Mouse (Mus musculus): Measurements from ENCODE around the gene 1700010B08Rik.

Gene 1700010B08Rik

DNA sequence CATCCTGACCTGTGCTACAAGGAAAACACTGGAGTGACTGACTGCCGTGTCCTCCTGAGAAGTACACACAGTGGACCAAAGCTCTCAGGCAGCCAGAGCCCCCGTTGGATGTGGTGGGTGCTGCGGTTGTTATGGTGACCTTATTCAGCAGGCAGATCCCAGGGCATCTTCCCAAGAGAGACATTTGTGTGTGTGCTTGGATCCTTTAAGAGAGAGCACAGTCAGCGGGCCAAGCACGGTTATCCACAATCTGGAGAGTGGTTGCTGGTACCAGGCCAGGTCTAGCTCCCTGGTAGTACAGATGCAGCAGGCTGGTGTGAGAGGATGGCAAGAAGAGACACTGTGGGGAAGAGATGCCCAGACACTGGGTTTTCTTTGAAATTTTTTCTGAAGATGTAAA lies 2.2 kb upstream of the 1700010B08Rik start:
- in situ Hi-C loops (cut with MboI; ENCODE audit: low sequenced_read_pairs) = no loop called here

DNA sequence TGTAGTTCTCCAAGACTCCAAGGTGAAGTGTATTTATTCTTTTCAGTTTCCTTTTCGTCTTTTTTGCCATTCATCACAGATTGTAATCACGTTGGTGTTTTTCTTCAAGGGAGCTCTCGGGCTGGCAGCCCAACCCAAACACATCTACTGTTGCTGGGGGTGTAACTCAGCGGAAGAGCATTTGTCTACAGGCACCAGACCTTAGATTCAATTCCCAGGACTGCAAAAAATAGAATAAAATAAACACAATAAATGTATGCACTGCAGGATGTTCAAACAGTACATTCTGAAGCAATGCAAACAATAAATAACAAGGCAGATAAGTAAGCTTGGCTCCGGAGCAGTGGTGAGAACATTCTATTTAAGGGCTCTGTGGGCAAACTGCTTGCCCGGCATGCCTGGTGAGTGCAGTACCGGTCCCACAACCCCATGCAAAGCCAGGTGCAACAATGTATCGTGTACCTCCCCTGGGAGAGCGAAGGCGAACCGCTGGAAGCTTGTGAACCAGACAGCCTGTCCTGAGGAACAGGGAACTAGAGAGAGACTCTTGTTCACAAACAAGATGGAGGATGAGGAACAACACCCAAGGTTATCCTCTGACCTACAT lies 3.1 kb downstream of the 1700010B08Rik start:
- in situ Hi-C loops (cut with MboI; ENCODE audit: low sequenced_read_pairs) = no loop called here

DNA sequence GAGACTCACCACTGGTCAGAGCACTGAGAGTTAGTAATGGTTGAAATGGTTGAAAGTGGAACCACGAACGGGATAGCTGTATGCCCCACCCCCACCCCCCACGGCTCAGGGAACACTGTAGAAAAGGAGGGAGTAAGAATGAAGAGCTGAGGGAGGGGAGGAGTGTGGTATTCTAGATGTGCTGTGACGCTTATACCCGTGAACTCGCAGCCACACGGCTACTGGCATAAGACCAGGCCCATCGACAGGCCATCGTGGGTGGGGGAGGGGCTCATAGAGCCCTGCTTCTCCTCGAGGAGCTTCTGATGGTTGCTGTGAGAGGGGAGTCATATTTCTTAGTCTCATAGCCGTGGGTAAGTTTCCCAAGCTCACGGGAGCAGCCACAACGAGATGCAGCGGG lies 5.2 kb downstream of the 1700010B08Rik start:
- in situ Hi-C loops (cut with MboI; ENCODE audit: low sequenced_read_pairs) = no loop called here

DNA sequence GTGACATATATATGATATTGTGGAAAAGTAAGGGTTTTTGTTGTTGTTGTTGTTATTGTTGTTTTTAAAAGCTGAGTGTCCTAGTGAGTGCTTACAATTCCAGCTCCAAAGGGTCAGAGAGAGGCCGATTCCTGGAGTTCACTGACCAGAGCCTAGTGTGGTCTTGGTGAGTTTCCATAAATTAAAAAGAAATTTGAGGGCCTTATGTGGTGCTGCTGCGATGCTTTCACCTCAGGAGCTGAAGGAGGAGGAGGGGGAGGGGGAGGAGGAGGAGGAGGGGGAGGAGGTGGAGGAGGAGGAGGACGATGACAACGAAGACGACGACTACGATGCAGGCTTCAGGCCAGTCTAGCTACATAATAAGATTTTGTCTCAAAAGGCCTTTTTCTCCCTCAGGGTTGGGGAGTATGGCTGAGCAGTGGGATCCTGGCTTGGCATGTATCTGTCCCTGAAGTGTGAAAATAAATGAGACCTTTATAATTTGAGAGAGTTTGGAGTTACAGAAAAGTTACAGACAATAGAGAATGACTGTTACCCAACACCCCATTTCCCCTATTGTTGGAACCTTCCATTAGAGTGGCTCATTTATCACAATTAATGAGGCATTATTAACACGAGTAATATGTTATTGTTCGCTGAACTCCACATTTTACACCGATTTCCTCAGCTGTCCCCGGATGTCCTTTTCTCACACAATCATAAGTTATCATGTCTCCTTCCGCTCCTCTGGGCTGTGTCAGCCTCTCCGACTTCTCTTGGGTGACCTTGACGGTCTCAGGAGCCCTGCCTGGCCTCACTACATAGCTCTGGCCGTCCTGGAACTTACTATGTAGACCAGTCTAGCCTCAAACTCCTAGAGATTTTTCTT lies 6.0 kb downstream of the 1700010B08Rik start:
- in situ Hi-C loops (cut with MboI; ENCODE audit: low sequenced_read_pairs) = no loop called here

DNA sequence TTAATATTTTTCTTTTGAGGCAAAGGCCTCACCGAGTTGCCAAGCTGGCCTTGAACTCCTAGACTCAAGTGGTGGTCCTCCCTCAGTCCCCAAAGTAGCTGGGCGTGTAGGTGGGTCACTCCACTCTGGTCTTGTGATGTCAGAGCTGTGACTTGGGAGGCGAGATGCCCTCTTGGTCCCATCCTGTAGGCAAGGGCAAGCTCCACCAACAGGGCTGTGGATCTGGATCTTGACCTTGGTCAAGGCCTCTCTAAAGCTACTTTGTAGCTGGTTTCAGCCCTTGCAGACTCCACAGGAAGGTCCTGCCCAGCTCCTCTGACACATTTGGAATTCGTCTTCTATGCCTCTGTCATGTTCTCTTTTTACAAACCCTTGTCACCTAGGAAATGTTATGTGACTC lies 6.6 kb downstream of the 1700010B08Rik start:
- in situ Hi-C loops (cut with MboI; ENCODE audit: low sequenced_read_pairs) = no loop called here

DNA sequence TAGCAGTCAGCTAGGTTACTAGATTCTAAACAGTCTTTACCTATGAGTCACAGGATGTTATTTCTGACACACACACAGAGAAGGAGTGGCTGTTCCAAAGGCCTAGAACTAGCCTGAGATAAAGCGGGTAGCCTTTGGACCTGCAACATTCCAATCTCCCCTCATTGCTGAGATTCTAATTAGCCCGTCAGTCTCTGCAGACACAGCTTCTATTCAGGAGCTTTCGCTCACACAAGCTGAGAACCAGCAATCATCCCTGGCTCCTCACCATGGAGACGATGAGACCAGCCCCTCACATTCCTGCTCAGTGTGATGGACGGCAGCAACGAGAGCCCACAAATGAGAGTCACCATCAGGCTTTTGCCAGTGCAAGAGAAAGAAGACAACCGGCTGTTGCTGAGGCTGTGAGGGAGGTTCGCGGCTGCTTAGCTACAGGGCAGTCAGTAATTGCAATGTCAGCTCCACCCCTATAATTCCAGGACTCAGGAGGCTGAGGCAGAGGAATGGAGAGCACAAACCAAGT lies 11.3 kb downstream of the 1700010B08Rik start:
- in situ Hi-C loops (cut with MboI; ENCODE audit: low sequenced_read_pairs) = no loop called here

DNA sequence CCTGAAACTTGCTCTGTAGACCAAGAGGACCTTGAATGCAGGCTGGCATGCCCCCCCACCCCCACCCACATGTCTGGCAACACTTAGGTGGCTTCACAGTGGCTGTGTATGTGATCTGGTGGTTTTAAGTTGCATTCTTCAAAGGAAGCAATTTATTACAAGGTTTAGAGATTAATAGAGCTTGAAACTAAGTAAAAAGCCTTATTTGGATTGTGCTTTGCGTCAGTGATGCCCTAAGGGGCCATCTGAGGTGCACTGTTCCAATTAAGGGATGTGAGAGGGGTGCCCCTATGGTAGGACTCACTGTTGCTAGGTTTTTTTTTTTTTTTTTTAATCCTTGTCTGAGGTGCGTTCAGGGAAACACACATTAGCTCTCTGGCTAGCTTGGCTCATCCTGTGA lies 15.2 kb downstream of the 1700010B08Rik start:
- in situ Hi-C loops (cut with MboI; ENCODE audit: low sequenced_read_pairs) = no loop called here

DNA sequence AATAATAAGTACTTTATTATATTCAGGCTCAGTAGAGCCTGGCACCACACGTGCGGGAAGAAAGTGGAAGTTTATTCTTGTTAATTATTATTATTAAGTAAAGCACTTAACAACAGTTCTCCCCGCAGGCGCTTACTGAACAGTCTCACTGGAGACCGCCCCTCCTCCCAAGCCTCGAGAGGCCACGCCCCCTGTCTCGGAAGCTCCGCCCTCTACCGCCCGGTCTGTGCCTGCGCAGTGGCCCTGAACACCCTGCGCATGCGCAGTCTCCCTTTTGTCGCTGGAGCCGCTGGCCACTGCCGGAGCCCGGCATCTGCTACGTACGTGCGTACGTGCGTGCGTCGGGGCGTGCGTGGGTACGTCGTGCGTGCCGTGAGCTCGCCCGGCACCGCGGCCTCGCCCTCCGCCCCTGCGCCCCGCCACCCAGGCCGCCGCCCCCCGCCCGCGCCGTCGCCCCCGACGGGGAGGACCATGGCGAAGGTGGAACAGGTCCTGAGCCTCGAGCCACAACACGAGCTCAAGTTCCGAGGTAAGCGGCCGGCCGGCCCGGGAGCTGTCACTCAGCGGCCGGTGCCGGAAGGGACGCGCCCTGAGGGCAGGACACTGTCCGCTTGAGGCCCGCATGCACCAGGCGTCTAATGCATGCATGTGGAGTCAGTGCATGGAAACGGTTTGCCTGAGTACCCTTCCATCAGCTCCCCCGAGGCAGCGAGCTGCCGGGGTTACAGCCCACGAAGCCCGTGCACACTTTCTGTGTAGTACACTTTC lies 18.2 kb downstream of the 1700010B08Rik start, which contains the start of gene Vapb:
Gene Vapb (plus strand): TSS at position 290 of the 768 bp plus-strand sequence.
- in situ Hi-C loops (cut with MboI; ENCODE audit: low sequenced_read_pairs) = no loop called here

DNA sequence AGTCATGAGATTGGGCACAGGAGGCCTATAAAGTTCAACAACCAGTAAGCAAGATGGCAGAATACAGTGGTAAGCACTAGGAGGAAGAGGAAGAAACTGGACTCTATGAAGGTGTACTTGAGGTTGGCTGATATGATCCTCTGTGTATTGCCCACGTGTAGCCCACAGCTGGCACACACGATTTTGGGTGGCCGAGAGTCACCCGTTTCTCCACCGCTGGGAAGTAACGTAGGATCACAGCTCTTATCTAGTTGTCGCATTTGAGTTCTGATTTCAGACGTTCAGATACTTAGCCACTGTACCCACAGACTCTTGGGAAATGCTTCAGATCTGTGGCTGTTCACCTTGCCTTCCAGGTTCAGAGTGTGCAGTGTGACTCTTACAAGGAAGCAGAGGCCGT lies 19.0 kb downstream of the 1700010B08Rik start:
- in situ Hi-C loops (cut with MboI; ENCODE audit: low sequenced_read_pairs) = no loop called here

DNA sequence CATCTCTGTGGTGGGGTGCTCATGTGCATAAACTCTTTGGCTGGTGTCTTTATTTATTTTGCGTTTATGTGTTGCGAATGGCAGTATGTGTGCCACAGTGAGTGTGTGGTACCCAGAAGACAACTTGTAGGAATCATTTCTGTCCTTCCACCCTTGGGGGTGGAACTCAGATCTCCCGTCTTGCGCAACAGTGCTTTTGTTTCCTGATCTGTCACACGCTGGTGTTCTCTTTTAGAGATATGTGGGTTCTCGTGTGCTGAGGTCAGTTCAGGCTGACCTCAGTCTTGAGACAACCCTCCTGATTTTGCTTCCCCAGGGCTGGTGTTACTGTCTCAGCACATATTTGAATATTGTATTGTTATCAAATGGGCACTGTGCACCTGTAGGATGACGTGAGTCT lies 19.9 kb downstream of the 1700010B08Rik start:
- in situ Hi-C loops (cut with MboI; ENCODE audit: low sequenced_read_pairs) = no loop called here

DNA sequence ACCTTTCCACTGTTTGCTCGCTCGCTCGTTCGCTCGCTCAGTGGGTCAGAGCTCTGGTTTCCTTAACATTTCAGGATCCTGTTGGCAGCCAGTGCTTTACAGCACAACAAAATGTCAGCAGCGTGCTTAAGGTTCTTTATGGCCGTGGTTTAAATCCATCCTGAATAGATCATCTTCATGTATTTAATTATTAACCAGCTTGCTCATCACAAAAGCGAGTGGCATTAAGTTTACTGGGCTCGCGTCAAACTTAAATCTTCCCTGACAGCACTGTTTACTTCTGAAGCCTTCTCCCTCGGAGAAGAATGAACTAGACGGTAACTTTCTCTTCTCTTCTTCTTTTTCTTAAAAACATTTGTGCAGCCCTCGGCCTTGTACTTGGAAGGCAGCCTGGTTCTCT lies 22.9 kb downstream of the 1700010B08Rik start:
- in situ Hi-C loops (cut with MboI; ENCODE audit: low sequenced_read_pairs) = no loop called here

DNA sequence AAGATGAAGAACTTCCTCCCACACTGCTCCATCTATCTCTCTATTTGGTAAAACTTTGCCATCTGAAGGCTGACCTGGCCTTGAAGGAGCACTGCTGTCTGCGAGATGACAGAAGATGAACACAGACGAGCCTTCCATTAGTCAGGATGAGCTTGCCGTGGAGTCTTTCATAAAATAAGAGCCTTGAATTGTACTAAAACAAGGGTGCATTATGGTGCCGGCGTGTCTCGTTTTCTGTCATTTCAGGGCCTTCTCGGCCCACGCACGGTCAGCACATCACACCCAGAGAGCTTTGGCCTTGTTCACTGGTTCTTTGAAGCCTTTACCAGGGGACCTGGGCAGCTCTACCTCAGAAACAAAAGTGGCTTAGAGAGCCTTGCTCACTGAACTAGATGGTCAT lies 23.5 kb downstream of the 1700010B08Rik start:
- in situ Hi-C loops (cut with MboI; ENCODE audit: low sequenced_read_pairs) = no loop called here

DNA sequence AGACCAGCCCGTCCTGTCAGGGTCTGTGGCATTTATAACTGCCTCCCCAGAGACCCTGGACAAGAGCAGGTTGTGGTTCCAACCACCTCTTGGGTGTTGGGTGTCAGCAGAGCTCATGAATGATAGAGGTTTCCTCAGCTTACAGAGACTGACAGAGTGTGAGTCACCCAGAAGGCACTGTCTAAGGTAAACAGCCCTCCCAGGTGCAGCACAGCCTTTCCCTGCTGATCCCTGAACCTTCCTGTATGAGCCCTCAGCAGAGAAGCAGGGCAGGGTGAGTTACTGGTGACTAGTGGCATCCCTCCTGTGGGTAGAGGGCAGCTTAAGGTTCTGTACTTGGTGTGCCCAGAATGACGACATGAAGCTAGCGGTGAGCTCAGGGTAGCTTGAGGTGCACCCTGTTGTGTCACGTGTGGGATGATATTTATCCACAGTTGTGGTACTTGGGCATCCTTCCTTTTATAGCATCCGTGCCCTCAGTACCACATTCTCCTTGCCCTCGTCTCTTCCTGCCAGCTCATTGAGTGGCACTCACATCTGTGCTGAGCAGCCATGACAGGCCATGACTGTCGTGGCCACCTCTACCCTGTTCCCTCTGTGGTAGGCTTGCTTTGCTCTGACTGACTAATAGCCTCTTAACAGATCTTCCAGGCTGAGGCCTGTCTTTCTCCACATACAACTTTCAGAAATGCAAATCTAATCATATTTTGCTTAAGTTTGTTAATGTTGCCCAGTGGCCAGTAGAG lies 25.0 kb downstream of the 1700010B08Rik start:
- in situ Hi-C loops (cut with MboI; ENCODE audit: low sequenced_read_pairs) = no loop called here

DNA sequence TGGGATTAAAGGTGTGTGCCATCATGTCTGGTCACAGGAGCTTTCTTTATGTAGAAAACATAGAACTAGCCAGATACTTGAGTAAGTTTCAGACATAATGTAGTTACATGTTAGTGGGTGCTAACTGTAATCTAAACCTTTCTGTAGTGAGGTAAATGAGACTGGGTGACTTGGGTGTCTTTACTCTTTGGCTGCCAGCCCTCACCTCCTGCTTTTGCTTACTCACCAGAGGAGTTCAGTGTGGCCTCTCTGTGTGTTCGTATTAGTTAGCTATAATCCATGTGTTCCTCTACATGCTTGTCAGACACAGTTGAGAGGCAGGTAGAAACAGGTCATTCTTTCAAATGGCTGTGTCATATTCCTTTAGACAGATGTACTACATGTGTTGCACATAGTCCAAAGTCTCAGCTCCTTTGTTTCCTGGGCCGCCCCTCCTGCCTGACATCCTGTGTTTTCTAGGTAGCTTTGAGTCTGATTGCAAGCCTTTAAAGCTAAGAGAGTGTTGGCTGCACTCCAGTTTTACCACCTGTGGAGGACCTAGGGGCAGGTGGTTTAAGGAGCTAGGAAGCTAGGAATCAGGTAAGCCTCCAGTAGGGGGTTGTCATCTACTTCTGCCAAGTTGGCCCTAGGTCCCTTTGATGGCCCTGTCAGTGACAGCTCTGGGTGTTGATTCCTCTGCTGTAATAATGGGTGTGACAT lies 29.9 kb downstream of the 1700010B08Rik start:
- in situ Hi-C loops (cut with MboI; ENCODE audit: low sequenced_read_pairs) = no loop called here

DNA sequence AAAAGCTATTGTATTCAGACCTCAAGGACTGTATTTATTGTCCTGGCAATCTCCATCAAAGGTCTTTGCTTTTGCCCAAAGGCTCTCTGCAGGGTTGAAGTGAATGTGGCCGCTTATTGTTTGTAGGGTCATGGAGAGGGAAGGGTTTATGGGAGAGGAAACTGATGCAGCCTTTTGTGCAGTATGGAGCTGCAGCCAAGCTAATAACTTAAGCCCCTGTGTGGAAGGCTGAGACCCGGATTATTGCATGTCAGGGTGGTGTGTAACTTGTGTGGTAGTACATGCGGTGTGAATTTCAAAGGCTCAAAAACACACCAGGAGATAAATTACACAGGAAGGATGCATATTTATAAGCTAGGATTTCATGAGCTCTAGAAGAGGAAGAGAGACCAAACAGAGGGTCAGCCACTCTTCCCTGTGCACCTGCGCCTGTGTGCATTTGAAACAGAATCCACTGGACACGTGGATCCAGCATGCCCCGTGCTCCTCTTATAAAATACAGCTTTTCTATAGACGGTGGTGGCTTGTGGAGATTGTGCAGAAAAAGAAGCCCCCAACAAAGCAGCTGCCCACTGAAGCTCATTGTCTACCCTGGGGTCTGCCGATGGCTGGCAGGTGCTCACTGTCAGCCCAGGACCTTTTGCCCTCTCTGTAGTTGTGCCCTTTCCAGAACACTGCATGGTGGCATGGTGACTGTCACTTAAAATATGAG lies 36.4 kb downstream of the 1700010B08Rik start:
- in situ Hi-C loops (cut with MboI; ENCODE audit: low sequenced_read_pairs) = no loop called here

DNA sequence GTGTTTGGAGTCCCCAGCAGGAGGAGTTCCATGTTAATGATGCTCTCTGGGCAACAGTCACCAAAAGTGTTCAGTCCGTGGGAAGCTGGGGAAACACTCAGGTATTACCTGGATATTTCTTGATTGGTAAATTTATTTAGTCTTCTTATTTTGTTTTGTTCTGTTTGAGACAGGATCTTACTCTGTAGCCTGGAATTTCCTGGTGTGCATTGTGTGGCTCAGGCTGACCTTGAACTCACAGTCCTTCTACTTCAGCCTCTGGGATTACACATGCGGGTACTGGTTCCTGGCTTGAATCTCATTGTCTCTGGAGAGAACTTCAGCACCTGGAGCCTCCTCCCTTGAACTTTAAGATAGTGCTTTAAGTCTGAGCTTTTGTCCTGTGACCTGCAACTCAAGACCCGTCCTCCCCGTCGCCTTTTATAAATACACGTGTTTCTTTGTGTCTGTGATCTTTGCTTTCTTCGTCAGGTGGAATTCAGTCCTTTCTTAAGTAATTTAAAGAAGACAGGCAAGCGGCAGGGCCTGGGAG lies 38.5 kb downstream of the 1700010B08Rik start:
- in situ Hi-C loops (cut with MboI; ENCODE audit: low sequenced_read_pairs) = no loop called here

DNA sequence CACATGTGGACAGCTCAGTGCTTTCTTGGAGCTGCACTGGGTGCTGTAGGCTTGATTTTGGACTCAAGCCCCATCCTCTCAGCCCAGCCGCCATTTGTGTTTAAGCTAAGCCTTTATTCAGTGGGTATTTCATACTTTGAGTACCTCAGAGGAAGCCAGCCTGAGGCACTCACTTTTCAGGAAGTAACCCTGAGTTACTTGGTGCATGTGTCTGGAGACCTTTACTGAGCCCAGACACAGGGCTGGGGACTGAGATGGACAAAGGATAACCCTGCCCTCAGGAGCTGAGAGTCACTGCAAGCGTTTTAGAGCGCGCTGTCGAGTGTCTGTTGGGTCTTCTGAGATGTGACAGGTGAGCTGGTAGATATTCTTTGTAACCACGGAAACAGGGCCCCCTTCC lies 41.4 kb downstream of the 1700010B08Rik start:
- in situ Hi-C loops (cut with MboI; ENCODE audit: low sequenced_read_pairs) = no loop called here

DNA sequence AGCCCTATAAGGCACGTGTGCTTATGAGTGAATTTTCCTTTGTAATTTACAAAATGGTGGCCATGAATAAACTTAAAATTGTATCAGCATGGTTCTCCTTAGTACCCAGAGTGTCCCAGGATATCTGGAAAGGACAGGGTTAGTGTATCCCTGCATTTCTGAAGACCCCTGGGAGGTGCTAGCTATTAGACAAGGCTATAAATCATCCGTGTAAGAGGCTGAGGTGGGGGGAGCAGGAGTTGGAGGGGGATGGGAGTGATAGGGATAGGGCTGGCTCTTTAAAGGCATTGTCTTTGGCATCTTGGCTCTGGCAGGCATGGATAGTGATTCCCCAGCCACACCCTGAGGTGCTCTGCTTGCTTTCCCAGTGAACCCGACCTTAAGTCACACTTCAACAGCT lies 45.4 kb downstream of the 1700010B08Rik start:
- in situ Hi-C loops (cut with MboI; ENCODE audit: low sequenced_read_pairs) = no loop called here

DNA sequence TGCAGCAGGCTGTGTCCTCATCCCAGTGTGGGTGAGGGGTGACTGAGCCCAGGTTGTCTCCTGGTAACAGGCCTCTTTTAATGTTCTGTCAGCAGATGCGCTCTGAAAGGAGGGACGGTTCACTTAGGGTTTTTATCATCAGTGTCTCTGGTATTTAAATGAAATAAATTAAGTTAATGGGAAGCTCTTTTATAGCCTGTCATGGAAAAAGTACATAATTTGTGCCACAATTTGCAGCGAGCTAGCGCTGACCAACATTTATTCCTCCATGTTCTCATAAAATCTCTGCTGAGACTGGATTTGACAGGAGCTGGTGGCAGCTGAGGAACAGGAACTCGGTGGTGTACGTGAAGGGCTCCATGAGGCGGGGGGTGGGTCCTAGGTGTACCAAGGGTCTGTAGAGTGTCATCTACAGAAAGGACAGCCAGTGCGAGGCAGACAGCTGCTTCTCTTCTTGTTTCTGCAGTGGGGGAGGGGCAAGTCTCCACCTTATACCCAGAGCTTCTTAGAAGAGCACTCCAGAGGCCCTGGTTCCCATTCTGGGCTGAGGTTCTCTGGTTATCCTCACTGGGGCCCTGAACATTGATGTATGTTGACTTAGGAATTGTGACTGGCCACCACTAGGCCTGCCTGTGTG lies 48.9 kb downstream of the 1700010B08Rik start:
- in situ Hi-C loops (cut with MboI; ENCODE audit: low sequenced_read_pairs) = no loop called here

All from CH12F3 (cell line).